Mouse (Mus musculus): Measurements from ENCODE around the gene Atxn7l2. TPM values are rescaled to one million over a fixed set of nuclear protein-coding genes. Genes with fewer than 3 reads are reported as not detected.

Atxn7l2 gene
- polyA plus RNA-seq, 1 experiment from 2014 or later = 18.1 TPM

DNA sequence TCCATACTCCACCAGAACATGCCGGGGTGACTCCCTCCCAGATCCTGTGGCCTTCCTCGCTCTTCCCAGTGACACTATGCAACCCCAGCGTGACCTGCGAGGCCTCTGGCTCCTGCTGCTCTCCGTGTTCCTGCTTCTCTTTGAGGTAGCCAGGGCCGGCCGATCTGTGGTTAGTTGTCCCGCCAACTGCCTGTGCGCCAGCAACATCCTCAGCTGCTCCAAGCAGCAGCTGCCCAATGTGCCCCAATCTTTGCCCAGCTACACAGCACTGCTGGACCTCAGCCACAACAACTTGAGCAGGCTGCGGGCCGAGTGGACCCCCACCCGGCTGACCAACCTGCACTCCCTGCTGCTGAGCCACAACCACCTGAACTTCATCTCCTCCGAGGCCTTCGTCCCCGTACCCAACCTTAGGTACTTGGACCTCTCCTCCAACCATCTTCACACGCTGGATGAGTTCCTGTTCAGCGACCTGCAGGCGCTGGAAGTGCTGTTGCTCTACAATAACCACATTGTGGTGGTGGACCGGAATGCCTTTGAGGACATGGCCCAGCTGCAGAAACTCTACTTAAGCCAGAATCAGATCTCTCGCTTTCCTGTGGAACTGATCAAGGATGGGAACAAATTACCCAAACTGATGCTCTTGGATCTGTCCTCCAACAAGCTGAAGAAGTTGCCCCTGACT is 23.5 kb downstream of the Atxn7l2 start:
- ATAC-seq (ENCODE audit: insufficient read depth) (0 out of 2 replicates have a peak, but pooled peaks have one; percentile 3), DNase-seq (no peak)
- no peaks in the 10 kb centered on the region for H3K36me3 ChIP-seq (ENCODE audit: insufficient read depth)
- WGBS = 59% methylated on average over 20 of the region's 20 CpGs
- H3K4me2 ChIP-seq = peak overlapping the region; percentile 95
- H3K27ac ChIP-seq (ENCODE audit: low read depth) = no peak overlapping the region
- peaks cover 21% of the 10 kb centered on the region for H3K27me3 ChIP-seq (ENCODE audit: insufficient read depth, low read length)
- peak overlapping the region; percentile 59; the same call in 1 of the 2 replicates for H3K9ac ChIP-seq
- no peak for TF ChIP-seq CTCF (IDR thresholded peaks at IDR 0.05; ENCODE audit: low read depth)
- no peaks in the 10 kb centered on the region for H3K9me3 ChIP-seq (ENCODE audit: low read depth, low read length)
- no peak overlapping the region; the same call in 1 of the 2 replicates for H3K4me3 ChIP-seq (ENCODE audit: low read depth, low read length)
- H3K4me1 ChIP-seq (ENCODE audit: insufficient read depth) = peaks cover 2% of the 10 kb centered on the region; the same call in 1 of the 2 replicates

DNA sequence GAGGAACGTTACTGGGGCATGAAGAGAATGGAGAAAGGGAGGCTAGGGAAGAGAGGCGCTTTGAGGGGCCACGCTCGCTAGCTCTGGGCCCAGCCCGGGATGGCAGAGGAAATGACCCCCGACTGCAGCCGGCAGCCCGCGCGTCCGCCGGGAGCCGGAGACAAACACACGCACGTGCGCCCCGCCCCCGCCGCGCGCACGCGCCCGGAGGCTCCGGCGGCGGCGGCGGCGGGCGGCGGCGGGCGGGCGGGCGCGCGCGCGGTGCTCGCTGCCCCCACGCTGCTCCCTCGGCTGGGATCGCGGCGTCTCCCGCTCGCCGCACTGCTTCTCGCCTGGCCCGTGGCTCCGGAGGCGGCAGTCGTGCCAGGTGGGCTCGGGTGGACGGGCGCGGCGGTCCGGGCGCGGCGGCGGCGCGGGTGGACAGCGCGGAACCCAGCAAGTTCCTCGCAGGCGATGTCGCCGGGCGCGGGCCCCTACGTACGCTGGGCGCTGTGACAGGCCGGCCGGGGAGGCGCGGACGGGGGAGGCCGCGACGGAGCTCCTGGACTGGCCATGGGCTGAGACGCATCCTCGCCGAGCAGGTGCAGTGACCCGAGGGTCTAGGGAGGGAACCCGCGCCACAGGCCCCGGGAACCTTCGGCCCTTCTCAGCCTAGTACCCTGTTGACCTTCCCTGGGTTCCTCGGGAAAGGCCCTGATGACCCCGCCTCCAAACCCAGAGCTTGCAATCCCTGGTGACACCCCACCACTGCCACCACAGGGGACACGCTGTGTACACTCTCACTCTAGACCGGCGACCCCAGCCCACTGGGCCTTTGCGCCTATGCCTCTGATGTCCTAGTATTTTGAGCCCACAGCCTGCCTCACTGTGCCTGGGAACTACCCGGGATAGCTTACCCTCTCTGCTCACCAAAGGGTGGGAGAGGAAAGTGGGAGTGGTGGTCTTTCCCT is 24.4 kb downstream of the Atxn7l2 start, which contains the start of gene Amigo1:
TSS of gene Amigo1 (plus strand) at position 238 of the 950 bp plus-strand sequence.
- Histone ChIP-seq H3K4me1 (ENCODE audit: insufficient read depth) (peaks cover 2% of the 10 kb centered on the region; the same call in 1 of the 2 replicates), H3K9me3 (ENCODE audit: low read depth, low read length) (no peaks in the 10 kb centered on the region), H3K9ac (peak within 1 kb of the TSS; percentile 59), H3K4me3 (ENCODE audit: low read depth, low read length) (peak within 1 kb of the TSS; percentile 61), H3K27me3 (ENCODE audit: insufficient read depth, low read length) (peaks cover 21% of the 10 kb centered on the region), H3K36me3 (ENCODE audit: insufficient read depth) (no peaks in the 10 kb centered on the region), H3K4me2 (peak within 1 kb of the TSS; percentile 95), H3K27ac (ENCODE audit: low read depth) (no peak within 1 kb of the TSS)
- TF ChIP-seq CTCF (IDR thresholded peaks at IDR 0.05; ENCODE audit: low read depth) = no peak
- WGBS = 2% methylated on average over 68 of the region's 100 CpGs
- DNase-seq (peak; percentile 72), ATAC-seq (ENCODE audit: insufficient read depth) (peak; percentile 65)

DNA sequence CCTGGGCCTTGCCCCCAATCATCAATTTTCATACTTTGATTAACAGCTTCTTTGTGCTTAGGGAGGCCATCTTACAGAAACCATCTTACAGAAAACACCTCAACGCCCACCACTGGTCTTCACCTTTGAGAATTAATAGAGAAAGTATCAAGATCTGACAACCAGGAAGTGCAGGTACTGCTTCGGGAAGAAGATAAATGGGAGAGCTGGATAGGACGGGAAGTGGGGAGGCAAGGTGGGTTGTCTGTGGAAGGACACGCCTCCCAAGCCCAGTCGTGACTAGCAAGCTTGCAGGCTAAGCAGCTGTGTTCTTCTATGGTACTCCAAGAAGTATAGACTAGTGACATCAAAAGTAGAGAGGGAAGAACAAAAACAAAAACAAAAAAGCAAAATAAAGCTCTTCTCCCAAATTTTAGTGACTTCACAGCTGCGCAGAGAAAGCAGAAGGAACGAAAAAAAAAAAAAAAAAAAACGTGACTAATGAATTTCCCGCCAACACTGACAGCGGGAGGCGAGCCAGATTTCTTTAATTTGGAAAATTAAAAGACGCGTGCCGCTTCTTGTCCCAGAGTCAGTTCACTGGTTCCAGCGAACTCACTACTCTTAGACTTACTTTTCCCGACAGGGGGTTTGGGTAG is 25.2 kb downstream of the Atxn7l2 start:
- no peaks in the 10 kb centered on the region for H3K36me3 ChIP-seq (ENCODE audit: insufficient read depth)
- peak overlapping the region; percentile 59 for H3K9ac ChIP-seq
- H3K27ac ChIP-seq (ENCODE audit: low read depth) = no peak overlapping the region
- peak overlapping the region; percentile 95 for H3K4me2 ChIP-seq
- peak; percentile 50 for DNase-seq
- TF ChIP-seq CTCF (IDR thresholded peaks at IDR 0.05; ENCODE audit: low read depth) = no peak
- H3K9me3 ChIP-seq (ENCODE audit: low read depth, low read length) = no peaks in the 10 kb centered on the region
- H3K4me1 ChIP-seq (ENCODE audit: insufficient read depth) = peaks cover 2% of the 10 kb centered on the region; the same call in 1 of the 2 replicates
- 2% methylated on average over 16 of the region's 16 CpGs for WGBS
- peak overlapping the region; percentile 61 for H3K4me3 ChIP-seq (ENCODE audit: low read depth, low read length)
- peaks cover 21% of the 10 kb centered on the region for H3K27me3 ChIP-seq (ENCODE audit: insufficient read depth, low read length)
- ATAC-seq (ENCODE audit: insufficient read depth) = no peak

DNA sequence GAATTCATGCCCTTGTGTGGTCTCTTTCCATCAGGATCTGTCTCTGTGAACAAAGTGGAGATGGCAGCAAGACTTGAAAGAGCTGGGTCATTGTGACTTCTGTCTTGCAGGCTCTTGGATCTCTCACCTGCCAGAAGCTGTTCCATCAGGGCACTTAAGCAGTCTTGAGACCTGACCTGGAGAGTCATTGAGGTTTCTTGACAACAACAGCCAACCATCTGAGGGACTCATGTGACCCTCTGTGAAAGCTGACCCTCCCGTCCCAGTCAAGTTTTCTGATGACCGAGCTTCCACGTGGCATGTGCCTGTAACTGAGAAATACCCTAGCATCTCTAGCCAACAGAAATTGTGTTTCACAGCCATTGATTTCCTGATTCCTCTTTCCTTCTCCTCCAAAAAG is 26.0 kb downstream of the Atxn7l2 start:
- H3K27ac ChIP-seq (ENCODE audit: low read depth) = no peak overlapping the region
- no peak overlapping the region for H3K4me3 ChIP-seq (ENCODE audit: low read depth, low read length)
- peaks cover 2% of the 10 kb centered on the region for H3K4me1 ChIP-seq (ENCODE audit: insufficient read depth)
- 52% methylated on average over 3 of the region's 3 CpGs for WGBS
- no peaks in the 10 kb centered on the region for H3K9me3 ChIP-seq (ENCODE audit: low read depth, low read length)
- no peak for DNase-seq
- H3K36me3 ChIP-seq (ENCODE audit: insufficient read depth) = no peaks in the 10 kb centered on the region
- peaks cover 21% of the 10 kb centered on the region for H3K27me3 ChIP-seq (ENCODE audit: insufficient read depth, low read length)
- no peak overlapping the region for H3K9ac ChIP-seq
- no peak for ATAC-seq (ENCODE audit: insufficient read depth)
- H3K4me2 ChIP-seq = no peak overlapping the region
- no peak for TF ChIP-seq CTCF (IDR thresholded peaks at IDR 0.05; ENCODE audit: low read depth)

DNA sequence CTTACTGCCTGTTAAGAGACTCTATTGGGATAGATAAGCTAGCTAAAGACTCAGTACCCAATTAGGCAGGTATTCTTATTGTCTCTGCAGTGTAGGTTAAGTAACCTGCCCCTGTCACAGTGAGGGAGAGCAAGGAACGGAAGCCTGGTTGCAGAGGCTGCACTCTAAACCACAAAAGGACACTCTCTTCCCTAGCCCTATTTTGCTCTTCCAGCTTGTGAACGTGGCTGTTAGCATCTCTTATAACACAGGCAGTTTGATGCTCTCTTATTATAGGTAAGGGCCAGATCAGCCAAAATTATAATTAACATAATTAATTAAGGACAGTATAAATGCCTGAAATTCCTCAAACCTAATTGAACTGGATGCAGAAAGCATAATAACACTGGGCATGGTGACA is 30.2 kb downstream of the Atxn7l2 start:
- Histone ChIP-seq H3K9me3 (ENCODE audit: low read depth, low read length) (no peaks in the 10 kb centered on the region), H3K27ac (ENCODE audit: low read depth) (no peak overlapping the region), H3K36me3 (ENCODE audit: insufficient read depth) (no peaks in the 10 kb centered on the region), H3K4me2 (no peak overlapping the region), H3K27me3 (ENCODE audit: insufficient read depth, low read length) (peaks cover 8% of the 10 kb centered on the region; the same call in 1 of the 2 replicates), H3K4me3 (ENCODE audit: low read depth, low read length) (no peak overlapping the region), H3K4me1 (ENCODE audit: insufficient read depth) (peaks cover 2% of the 10 kb centered on the region; the same call in 1 of the 2 replicates), H3K9ac (no peak overlapping the region)
- DNase-seq (no peak), ATAC-seq (ENCODE audit: insufficient read depth) (no peak)
- WGBS = 33% methylated on average over 2 of the region's 2 CpGs
- TF ChIP-seq CTCF (IDR thresholded peaks at IDR 0.05; ENCODE audit: low read depth) = no peak

DNA sequence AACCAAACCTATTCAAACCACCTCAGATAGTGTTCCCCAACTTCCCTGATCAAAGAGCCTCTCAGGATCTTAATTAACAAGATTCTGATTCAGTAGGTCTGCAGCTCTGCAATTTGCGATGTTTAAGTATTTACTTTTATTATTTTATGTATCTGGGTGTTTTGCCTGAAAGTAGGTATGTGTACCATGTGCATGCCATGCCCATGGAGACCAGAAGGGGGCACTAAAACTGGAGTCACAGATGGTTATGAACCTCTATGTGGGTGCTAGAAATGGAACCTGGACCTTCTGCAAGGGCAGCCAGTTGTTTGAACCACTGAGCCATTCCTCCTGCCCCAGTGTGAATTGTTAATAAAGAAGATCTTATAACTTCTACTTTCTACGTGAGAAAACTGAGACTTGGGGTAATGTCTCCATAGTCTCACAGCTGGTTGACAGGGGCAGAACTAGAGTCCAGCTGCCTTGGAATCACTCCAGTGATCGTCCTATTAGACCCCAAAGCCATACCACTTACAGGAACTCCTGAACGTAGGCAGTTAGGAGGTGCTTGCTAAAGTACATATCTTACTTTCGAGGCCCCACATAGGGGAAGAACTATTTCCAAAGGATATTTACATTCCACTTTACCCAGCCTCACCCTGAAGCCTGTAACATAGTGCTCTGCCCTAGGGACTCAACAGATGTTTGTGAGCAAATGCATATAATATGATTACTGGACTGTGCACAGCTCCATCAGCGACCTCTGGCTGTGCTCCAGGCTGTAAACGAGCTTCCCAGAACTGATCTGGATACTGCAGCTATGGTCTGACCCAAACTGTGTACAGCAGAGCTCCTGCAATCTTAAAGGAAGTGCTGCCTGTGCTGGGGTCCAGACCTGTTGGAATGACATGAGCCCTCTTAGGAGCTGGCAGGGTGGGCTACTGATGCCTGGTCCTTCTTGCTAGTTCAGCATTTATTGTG is 31.7 kb downstream of the Atxn7l2 start:
- Histone ChIP-seq H3K36me3 (ENCODE audit: insufficient read depth) (no peaks in the 10 kb centered on the region), H3K27ac (ENCODE audit: low read depth) (no peak overlapping the region), H3K4me3 (ENCODE audit: low read depth, low read length) (no peak overlapping the region), H3K9ac (no peak overlapping the region), H3K27me3 (ENCODE audit: insufficient read depth, low read length) (no peaks in the 10 kb centered on the region), H3K9me3 (ENCODE audit: low read depth, low read length) (no peaks in the 10 kb centered on the region), H3K4me1 (ENCODE audit: insufficient read depth) (no peaks in the 10 kb centered on the region; the same call in 1 of the 2 replicates), H3K4me2 (no peak overlapping the region)
- DNase-seq (peak; percentile 83), ATAC-seq (ENCODE audit: insufficient read depth) (peak; percentile 90; the same call in 1 of the 2 replicates)
- WGBS = 41% methylated on average over 7 of the region's 7 CpGs
- TF ChIP-seq CTCF (IDR thresholded peaks at IDR 0.05; ENCODE audit: low read depth) = peak; percentile 29
